ENCODE assay signal across 8 mouse cellular contexts in the genomic region with DNA sequence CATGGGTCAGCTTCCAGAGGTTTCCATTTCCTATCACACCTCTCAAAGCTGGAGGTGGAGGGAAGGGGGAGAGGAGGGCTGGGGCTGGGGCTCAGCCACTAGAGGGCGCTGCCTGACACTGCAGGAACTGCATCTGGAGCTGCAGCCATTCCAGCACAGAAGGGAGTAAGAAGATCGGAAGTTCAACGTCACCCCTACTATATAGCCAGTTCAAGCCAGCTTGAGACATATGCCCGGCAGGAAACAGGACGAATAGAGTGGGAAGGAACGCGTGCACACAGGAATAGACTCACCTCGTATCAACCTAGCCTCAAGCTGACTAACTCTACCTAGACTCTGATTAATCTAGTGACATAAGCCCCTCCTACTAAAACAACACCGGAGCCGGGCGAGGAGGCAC. TPM values are rescaled to one million over a fixed set of nuclear protein-coding genes. Genes with fewer than 3 reads are reported as not detected.
DNase-seq lines count a peak whose midpoint lies in the region; ATAC-seq and TF ChIP-seq lines count a peak whose summit lies in the region.

No protein-coding gene starts in this region.

- no peaks in the 10 kb centered on the region for H3K36me3 ChIP-seq in midbrain, embryonic 10.5 days
- H3K36me3 ChIP-seq in midbrain, embryonic 16.5 days (ENCODE audit: control insufficient read depth, insufficient read depth, low read length) = no peaks in the 10 kb centered on the region
- no peaks in the 10 kb centered on the region for H3K36me3 ChIP-seq in intestine, embryonic 16.5 days (ENCODE audit: control insufficient read depth, insufficient read depth, low read length)
- H3K36me3 ChIP-seq in liver, adult 2 months (ENCODE audit: control insufficient read depth, insufficient read depth, low read length) = no peaks in the 10 kb centered on the region

- H3K27ac ChIP-seq in midbrain, embryonic 10.5 days (replicated peaks) = no peak overlapping the region
- H3K27ac ChIP-seq in midbrain, embryonic 16.5 days (ENCODE audit: low read length) = no peak overlapping the region
- H3K27ac ChIP-seq in intestine, embryonic 16.5 days (ENCODE audit: low read length) = no peak overlapping the region
- no peak overlapping the region for H3K27ac ChIP-seq in liver, adult 2 months (replicated peaks; ENCODE audit: insufficient read depth, low read depth, low read length)
- no peak overlapping the region for H3K27ac ChIP-seq in olfactory bulb, adult 2 months (ENCODE audit: insufficient read depth, low read depth, low read length)

- peak; percentile 62 for DNase-seq in midbrain, embryonic 10.5 days (ENCODE audit: low spot score)
- DNase-seq in adrenal gland, postnatal 4 days (ENCODE audit: low spot score in 2 of 2) = peak; percentile 50 to 55
- peak; percentile 44 to 52 for DNase-seq in frontal cortex, postnatal 36 days (ENCODE audit: low spot score in 2 of 2)
- peak; percentile 56 for DNase-seq in liver, adult 2 months (ENCODE audit: extremely low read depth, low read depth, low spot score)
- DNase-seq in thymus, postnatal 14 days = peak; percentile 80

- H3K4me3 ChIP-seq in midbrain, embryonic 10.5 days = no peak overlapping the region
- no peak overlapping the region for H3K4me3 ChIP-seq in midbrain, embryonic 16.5 days (ENCODE audit: low read depth, low read length)
- H3K4me3 ChIP-seq in intestine, embryonic 16.5 days (ENCODE audit: low read length) = no peak overlapping the region
- no peak overlapping the region for H3K4me3 ChIP-seq in liver, adult 2 months (ENCODE audit: insufficient read depth, low read depth, low read length)
- H3K4me3 ChIP-seq in olfactory bulb, adult 2 months (ENCODE audit: insufficient read depth, low read depth, low read length) = no peak overlapping the region

- 38% methylated on average over 11 of the region's 11 CpGs for WGBS in midbrain, embryonic 10.5 days
- WGBS in midbrain, embryonic 16.5 days = 41% methylated on average over 11 of the region's 11 CpGs
- WGBS in intestine, embryonic 16.5 days = 34% methylated on average over 11 of the region's 11 CpGs
- WGBS in liver, adult 2 months = 24% methylated on average over 11 of the region's 11 CpGs
- WGBS in olfactory bulb, adult 2 months = 35% methylated on average over 11 of the region's 11 CpGs

- no peaks in the 10 kb centered on the region for H3K27me3 ChIP-seq in midbrain, embryonic 10.5 days (ENCODE audit: low read depth, poor library complexity, severe bottlenecking)
- H3K27me3 ChIP-seq in midbrain, embryonic 16.5 days (ENCODE audit: control insufficient read depth, insufficient read depth, low read depth, low read length) = no peaks in the 10 kb centered on the region
- no peaks in the 10 kb centered on the region for H3K27me3 ChIP-seq in intestine, embryonic 16.5 days (replicated peaks; ENCODE audit: control insufficient read depth, insufficient read depth, low read length)
- H3K27me3 ChIP-seq in liver, adult 2 months (ENCODE audit: control insufficient read depth, insufficient read depth, low read length) = no peaks in the 10 kb centered on the region

- H3K9me3 ChIP-seq in midbrain, embryonic 10.5 days (replicated peaks) = 0 out of 2 replicates have a peak, but pooled peaks cover 4% of the 10 kb centered on the region
- H3K9me3 ChIP-seq in midbrain, embryonic 16.5 days (replicated peaks; ENCODE audit: control insufficient read depth, low read length, poor library complexity, severe bottlenecking) = no peaks in the 10 kb centered on the region
- no peaks in the 10 kb centered on the region; the same call in 1 of the 2 replicates for H3K9me3 ChIP-seq in intestine, embryonic 16.5 days (ENCODE audit: control insufficient read depth, low read length)

- peak; percentile 97 for TF ChIP-seq CTCF in liver, adult 2 months (IDR thresholded peaks at IDR 0.05; ENCODE audit: low read depth, low read length)
- TF ChIP-seq CTCF in olfactory bulb, adult 2 months (IDR thresholded peaks at IDR 0.05; ENCODE audit: insufficient read depth, low read depth, low read length) = 0 out of 2 replicates have a peak, but pooled peaks have one; percentile 13

- H3K4me1 ChIP-seq in midbrain, embryonic 10.5 days = peaks cover 13% of the 10 kb centered on the region
- no peaks in the 10 kb centered on the region for H3K4me1 ChIP-seq in midbrain, embryonic 16.5 days (ENCODE audit: control insufficient read depth, insufficient read depth, low read length)
- no peaks in the 10 kb centered on the region for H3K4me1 ChIP-seq in intestine, embryonic 16.5 days (ENCODE audit: control insufficient read depth, insufficient read depth, low read length)
- peaks cover 1% of the 10 kb centered on the region; the same call in 1 of the 2 replicates for H3K4me1 ChIP-seq in liver, adult 2 months (ENCODE audit: control insufficient read depth, insufficient read depth, low read length)
- no peaks in the 10 kb centered on the region for H3K4me1 ChIP-seq in olfactory bulb, adult 2 months (ENCODE audit: control insufficient read depth, insufficient read depth, low read length)

- ATAC-seq in midbrain, embryonic 16.5 days = no peak
- ATAC-seq in intestine, embryonic 16.5 days = peak; percentile 57

- no peak for TF ChIP-seq POLR2A in liver, adult 2 months (IDR thresholded peaks at IDR 0.05; ENCODE audit: extremely low read depth, insufficient read depth, low read length)
- TF ChIP-seq POLR2A in olfactory bulb, adult 2 months (IDR thresholded peaks at IDR 0.05; ENCODE audit: insufficient read depth, low read depth, low read length) = no peak

- no peak overlapping the region for H3K4me2 ChIP-seq in midbrain, embryonic 16.5 days (ENCODE audit: low read length)
- no peak overlapping the region for H3K4me2 ChIP-seq in intestine, embryonic 16.5 days (ENCODE audit: low read depth, low read length)

- H3K9ac ChIP-seq in midbrain, embryonic 16.5 days (ENCODE audit: low read depth, low read length) = no peak overlapping the region
- H3K9ac ChIP-seq in intestine, embryonic 16.5 days (ENCODE audit: low read depth, low read length) = no peak overlapping the region
- H3K9ac ChIP-seq in liver, adult 2 months (ENCODE audit: low read depth, low read length) = no peak overlapping the region

- H3K79me2 ChIP-seq in liver, adult 2 months (ENCODE audit: control insufficient read depth, insufficient read depth, low read length) = no peaks in the 10 kb centered on the region

RNA-seq across cellular contexts. Expression of a gene that starts 11.2 kb away (rescaled TPM):
- 2.7 and 4.0 TPM in 2 replicates for polyA plus RNA-seq in midbrain, embryonic 10.5 days (2016; fragmentation: Nextera tagmentation; extraction: Ambion mirVana)
- polyA plus RNA-seq in midbrain, embryonic 16.5 days (2015; fragmentation: Nextera tagmentation; extraction: Ambion mirVana) = 1.1 and 1.8 TPM in 2 replicates
- total RNA-seq in adrenal gland, postnatal 4 days (2021) = 10 to 100 TPM; 48.3 to 51.8 TPM
- 15.4 and 18.6 TPM in 2 replicates for polyA plus RNA-seq in intestine, embryonic 16.5 days (2015; fragmentation: Nextera tagmentation; extraction: Ambion mirVana)
- 1.5 and 1.8 TPM in 2 replicates for total RNA-seq in liver, adult 2 months (2014; rRNA removed)
- polyA plus RNA-seq in liver, adult 2 months (2012; rRNA removed) = 2.5 and 4.5 TPM in 2 replicates
- not detected in 2 replicates for polyA plus RNA-seq in olfactory bulb, adult 2 months (2012; ENCODE audit: insufficient read depth, insufficient read length, low replicate concordance, missing spikeins)

RNA-seq across cellular contexts. Expression of a gene that starts 20.3 kb away (rescaled TPM):
- 946 and 962 TPM in 2 replicates for polyA plus RNA-seq in midbrain, embryonic 10.5 days (2016; fragmentation: Nextera tagmentation; extraction: Ambion mirVana)
- polyA plus RNA-seq in midbrain, embryonic 16.5 days (2015; fragmentation: Nextera tagmentation; extraction: Ambion mirVana) = 1,070 and 1,134 TPM in 2 replicates
- 1,000 to 10,000 TPM in 1 of 2 experiments, 100 to 1,000 TPM in 1; 992 to 1,042 TPM for total RNA-seq in adrenal gland, postnatal 4 days (2021)
- 636 and 699 TPM in 2 replicates for polyA plus RNA-seq in intestine, embryonic 16.5 days (2015; fragmentation: Nextera tagmentation; extraction: Ambion mirVana)
- total RNA-seq in liver, adult 2 months (2014; rRNA removed) = 252 and 253 TPM in 2 replicates
- polyA plus RNA-seq in liver, adult 2 months (2012; rRNA removed) = 719 and 995 TPM in 2 replicates
- not detected in 2 replicates for polyA plus RNA-seq in olfactory bulb, adult 2 months (2012; ENCODE audit: insufficient read depth, insufficient read length, low replicate concordance, missing spikeins)

RNA-seq across cellular contexts. Expression of a gene that starts 49.4 kb away (rescaled TPM):
- 48.4 and 61.6 TPM in 2 replicates for polyA plus RNA-seq in midbrain, embryonic 10.5 days (2016; fragmentation: Nextera tagmentation; extraction: Ambion mirVana)
- 286 and 309 TPM in 2 replicates for polyA plus RNA-seq in midbrain, embryonic 16.5 days (2015; fragmentation: Nextera tagmentation; extraction: Ambion mirVana)
- total RNA-seq in adrenal gland, postnatal 4 days (2021) = 100 to 1,000 TPM; 116 to 122 TPM
- 43.9 and 63.3 TPM in 2 replicates for polyA plus RNA-seq in intestine, embryonic 16.5 days (2015; fragmentation: Nextera tagmentation; extraction: Ambion mirVana)
- total RNA-seq in liver, adult 2 months (2014; rRNA removed) = 27.9 and 41.8 TPM in 2 replicates
- 70.9 and 87.9 TPM in 2 replicates for polyA plus RNA-seq in liver, adult 2 months (2012; rRNA removed)
- not detected in 2 replicates for polyA plus RNA-seq in olfactory bulb, adult 2 months (2012; ENCODE audit: insufficient read depth, insufficient read length, low replicate concordance, missing spikeins)
